Mouse (Mus musculus) lung, postnatal 0 days (tissue): ENCODE data around the gene Xylt1.

Experiments used
- CTCF ChIP-seq: IDR thresholded peaks from 2 replicates; pipeline ENCODE4 v1.5.1; 2016; ENCODE audit warnings: antibody characterized with exemption, mild to moderate bottlenecking
- EP300 ChIP-seq: IDR thresholded peaks from 2 replicates; pipeline ENCODE4 v1.6.1; 2016; ENCODE audit warnings: antibody characterized with exemption, mild to moderate bottlenecking, control low read depth

DNA sequence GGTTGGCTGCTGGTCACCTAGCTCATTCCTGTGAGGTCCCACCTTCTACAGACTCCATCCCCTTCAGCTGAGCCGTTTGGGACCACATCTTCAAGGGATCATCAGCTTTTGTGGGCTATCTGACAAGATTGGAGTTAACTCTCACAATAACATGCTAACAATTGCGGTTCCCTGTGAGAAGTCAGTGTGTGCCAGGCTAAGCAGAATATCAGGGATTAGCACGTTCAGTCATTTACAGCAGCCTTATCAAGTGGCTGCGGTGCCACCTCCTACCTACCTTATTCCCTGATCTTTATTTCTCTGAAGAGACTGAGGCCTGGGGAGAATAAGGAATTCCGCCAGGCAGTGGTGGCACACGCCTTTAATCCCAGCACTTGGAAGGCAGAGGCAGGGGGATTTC lies 13.6 kb downstream of the Xylt1 start:
- TF ChIP-seq CTCF, result no peak
- no peak for TF ChIP-seq EP300
